Mouse (Mus musculus): ENCODE measurements around the gene Auh. TPM values are rescaled to one million over a fixed set of nuclear protein-coding genes. Genes with fewer than 3 reads are reported as not detected.

Auh gene
- 10 to 100 TPM; 77.8 to 81.5 TPM for total RNA-seq (2021)
- long read RNA-seq, experiment 1, transcript Auh-201 (10 exons, 1,320 nt) = major isoform, 68 of 86 reads
- long read RNA-seq, experiment 1, partial matches to known transcripts = 7 of 86 reads
- long read RNA-seq, experiment 1, other reads (novel, unspliced or antisense) = 11 of 86 reads
- long read RNA-seq, experiment 2, transcript Auh-201 (10 exons, 1,320 nt) = major isoform, 45 of 61 reads
- long read RNA-seq, experiment 2, partial matches to known transcripts = 5 of 61 reads
- long read RNA-seq, experiment 2, other reads (novel, unspliced or antisense) = 11 of 61 reads

GRCm38 (mm10) chr13:52929209-52930171 is at the start of gene Auh:
Auh (minus strand) TSS chr13:52929681.
- DNase-seq (ENCODE audit: low spot score) = peak; percentile 84

- DNase-seq (ENCODE audit: low spot score) = peak; percentile 37
Observed at GRCm38 (mm10) chr13:52978321-52978981, 49.0 kb upstream of the Auh start.

GRCm38 (mm10) chr13:52977757-52978156 is 48.3 kb upstream of the Auh start:
- DNase-seq (ENCODE audit: low spot score) = no peak

GRCm38 (mm10) chr13:52977221-52977609 is 47.7 kb upstream of the Auh start:
- peak; percentile 57 for DNase-seq (ENCODE audit: low spot score)

GRCm38 (mm10) chr13:52976510-52977220 is 47.2 kb upstream of the Auh start:
- peak; percentile 65 for DNase-seq (ENCODE audit: low spot score)

GRCm38 (mm10) chr13:52976130-52976509 is 46.6 kb upstream of the Auh start:
- no peak for DNase-seq (ENCODE audit: low spot score)

GRCm38 (mm10) chr13:52974676-52975075 is 45.2 kb upstream of the Auh start:
- peak; percentile 84 for DNase-seq (ENCODE audit: low spot score)

- no peak for DNase-seq (ENCODE audit: low spot score)
Observed at GRCm38 (mm10) chr13:52973427-52973826, 43.9 kb upstream of the Auh start.

GRCm38 (mm10) chr13:52972626-52973025 is 43.1 kb upstream of the Auh start:
- no peak for DNase-seq (ENCODE audit: low spot score)

GRCm38 (mm10) chr13:52970876-52971275 is 41.4 kb upstream of the Auh start:
- no peak for DNase-seq (ENCODE audit: low spot score)

- DNase-seq (ENCODE audit: low spot score) = no peak
Observed at GRCm38 (mm10) chr13:52962922-52963321, 33.4 kb upstream of the Auh start.

GRCm38 (mm10) chr13:52962361-52962760 is 32.9 kb upstream of the Auh start:
- no peak for DNase-seq (ENCODE audit: low spot score)

GRCm38 (mm10) chr13:52953779-52954553 is 24.5 kb upstream of the Auh start:
- no peak for DNase-seq (ENCODE audit: low spot score)

- DNase-seq (ENCODE audit: low spot score) = no peak
Observed at GRCm38 (mm10) chr13:52949211-52949610, 19.7 kb upstream of the Auh start.

- no peak for DNase-seq (ENCODE audit: low spot score)
Observed at GRCm38 (mm10) chr13:52947545-52947944, 18.1 kb upstream of the Auh start.

GRCm38 (mm10) chr13:52945769-52946168 is 16.3 kb upstream of the Auh start:
- no peak for DNase-seq (ENCODE audit: low spot score)

- no peak for DNase-seq (ENCODE audit: low spot score)
Observed at GRCm38 (mm10) chr13:52944116-52944515, 14.6 kb upstream of the Auh start.

- no peak for DNase-seq (ENCODE audit: low spot score)
Observed at GRCm38 (mm10) chr13:52942876-52943388, 13.5 kb upstream of the Auh start.

GRCm38 (mm10) chr13:52940956-52941355 is 11.5 kb upstream of the Auh start:
- DNase-seq (ENCODE audit: low spot score) = peak; percentile 78

GRCm38 (mm10) chr13:52930582-52930981 is 1.1 kb upstream of the Auh start:
- DNase-seq (ENCODE audit: low spot score) = peak; percentile 34

Data from gastrocnemius, adult 18-20 months (tissue).